Mouse (Mus musculus) ES-E14 (cell line): ENCODE data around the gene Idnk.

Experiments used
- MAFK ChIP-seq: IDR thresholded peaks from 2 replicates; pipeline ENCODE4 v1.6.1; 2014; ENCODE audit warnings: mild to moderate bottlenecking, low read depth, low read length, inconsistent platforms; ENCODE audit not compliant: insufficient read depth
- ZNF384 ChIP-seq: IDR thresholded peaks from 2 replicates; pipeline ENCODE4 v1.6.1; 2012; ENCODE audit warnings: low read depth, low read length, inconsistent platforms

DNA sequence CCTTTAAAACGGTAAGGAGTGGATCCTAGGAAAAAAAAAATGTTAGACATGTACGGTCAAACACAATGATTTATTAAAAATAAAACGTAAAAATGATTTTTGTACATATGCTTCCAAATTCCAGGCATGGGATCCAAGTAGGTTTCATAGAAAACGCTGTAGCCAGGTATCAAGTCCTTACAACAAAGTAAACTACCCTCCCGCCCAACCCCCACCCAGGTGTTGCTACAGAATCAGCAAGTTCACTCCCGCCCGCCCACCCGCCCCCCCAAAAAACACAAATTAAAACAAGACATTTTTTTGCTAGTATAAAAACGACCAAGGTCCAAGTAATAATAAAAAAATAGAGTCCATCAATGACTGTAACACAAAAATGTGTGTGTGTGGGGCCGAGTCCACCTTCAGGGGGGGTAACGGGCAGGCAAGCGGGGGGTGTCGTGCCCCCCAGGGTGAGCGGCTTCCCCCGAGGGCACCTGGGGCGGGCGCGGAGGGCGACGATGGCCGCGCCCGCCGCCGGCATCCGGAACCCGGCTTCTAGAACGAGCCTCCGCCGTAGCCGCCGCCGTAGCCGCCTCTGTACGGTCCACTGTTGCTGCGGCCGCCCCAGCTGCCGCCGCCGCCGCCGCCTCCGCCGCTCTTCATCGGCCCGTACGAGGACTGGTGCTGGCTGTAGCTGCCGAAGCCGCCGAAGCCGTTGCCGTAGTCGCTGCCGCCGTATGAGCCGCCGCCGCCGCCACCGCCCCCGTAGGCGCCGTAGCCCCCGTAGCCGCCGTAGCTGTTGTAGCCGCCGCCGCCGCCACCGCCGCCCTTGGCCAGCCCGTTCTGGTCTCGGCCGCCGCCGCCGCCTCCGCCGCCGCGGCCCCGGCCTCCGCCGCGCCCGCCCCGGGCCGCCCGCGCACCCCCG lies 30.3 kb upstream of the Idnk start:
- TF ChIP-seq ZNF384 (no peak), MAFK (no peak)
